In genomic region chr7:45705873-45706281, GRCm38 (mm10) we compare ENCODE assay signal across 8 mouse cellular contexts. TPM values are rescaled to one million over a fixed set of nuclear protein-coding genes. Genes with fewer than 3 reads are reported as not detected.
DNase-seq lines count a peak whose midpoint lies in the region; ATAC-seq lines count a peak whose summit lies in the region.

No protein-coding gene starts in this region.

- no peaks in the 10 kb centered on the region for H3K9me3 ChIP-seq in stomach, embryonic 14.5 days (ENCODE audit: control insufficient read depth, low read depth, low read length)

- H3K27me3 ChIP-seq in stomach, embryonic 14.5 days (ENCODE audit: control insufficient read depth, insufficient read depth, low read length): no peaks in the 10 kb centered on the region

- peak overlapping the region; percentile 73 for H3K9ac ChIP-seq in stomach, embryonic 14.5 days (replicated peaks; ENCODE audit: low read depth, low read length)

- H3K4me3 ChIP-seq in stomach, embryonic 14.5 days (ENCODE audit: low read depth, low read length): peak overlapping the region; percentile 74

- WGBS in stomach, embryonic 14.5 days: 1% methylated on average over 7 of the region's 7 CpGs

- peak; percentile 76 to 85 for DNase-seq in frontal cortex, adult 2 months (ENCODE audit: extremely low spot score in 1 of 2, low spot score in 1 of 2)
- DNase-seq in cerebellum, adult 9-10 months: peak; percentile 92
- DNase-seq in gastrocnemius, adult 8-10 months (ENCODE audit: low spot score in 2 of 2): peak; percentile 95
- peak; percentile 59 for DNase-seq in induced T-regulatory cell, adult 2 months (ENCODE audit: low read depth)
- DNase-seq in left cerebral cortex, postnatal 14 days (ENCODE audit: low spot score in 2 of 2): peak; percentile 84 to 95
- peak; percentile 63 for DNase-seq in mesoderm, embryonic 11.5 days (ENCODE audit: low read depth, low spot score)

- peak overlapping the region; percentile 96 for H3K4me2 ChIP-seq in stomach, embryonic 14.5 days (replicated peaks; ENCODE audit: low read depth, low read length)

- ATAC-seq in frontal cortex, adult (ENCODE audit: low TSS enrichment): no peak
- 0 out of 2 replicates have a peak, but pooled peaks have one; percentile 17 for ATAC-seq in stomach, embryonic 14.5 days (ENCODE audit: insufficient number of reproducible peaks, insufficient read depth, low FRiP score, low read depth)

- peaks cover 13% of the 10 kb centered on the region; the same call in 1 of the 2 replicates for H3K36me3 ChIP-seq in stomach, embryonic 14.5 days (ENCODE audit: control insufficient read depth, insufficient read depth, low read length)

- H3K27ac ChIP-seq in stomach, embryonic 14.5 days (ENCODE audit: low read length): peak overlapping the region; percentile 91; the same call in 1 of the 2 replicates

- peaks cover 28% of the 10 kb centered on the region for H3K4me1 ChIP-seq in stomach, embryonic 14.5 days (ENCODE audit: control insufficient read depth, insufficient read depth, low read length)

- intact Hi-C loops in left cerebral cortex, postnatal 14 days (cut with DNase I): loop anchor here (10.0 kb wide), 1 partner anchor 241 kb away; the partner anchor contains the start of gene Bax

RNA-seq across cellular contexts. Expression of gene Dbp, which starts 1.0 kb away (rescaled TPM):
- 208 and 221 TPM in 2 replicates for polyA plus RNA-seq in frontal cortex, adult 2 months (2012; rRNA removed)
- total RNA-seq in gastrocnemius, adult 8-10 months (2022): 100 to 1,000 TPM in 3 of 4 experiments, 10 to 100 TPM in 1; 69.5 to 173 (median 143) TPM
- 10 to 100 TPM; 68.7 to 83.5 TPM for total RNA-seq in left cerebral cortex, postnatal 14 days (2021)
- 6.4 and 6.7 TPM in 2 replicates for polyA plus RNA-seq in stomach, embryonic 14.5 days (2014; fragmentation: Nextera tagmentation; extraction: Ambion mirVana)

RNA-seq across cellular contexts. Expression of gene Car11, which starts 6.2 kb away (rescaled TPM):
- 283 and 318 TPM in 2 replicates for polyA plus RNA-seq in frontal cortex, adult 2 months (2012; rRNA removed)
- total RNA-seq in gastrocnemius, adult 8-10 months (2022): 10 to 100 TPM; 14.3 to 18.2 (median 16.1) TPM
- total RNA-seq in left cerebral cortex, postnatal 14 days (2021): 100 to 1,000 TPM; 168 to 172 TPM
- polyA plus RNA-seq in stomach, embryonic 14.5 days (2014; fragmentation: Nextera tagmentation; extraction: Ambion mirVana): 10.4 and 11.4 TPM in 2 replicates

RNA-seq across cellular contexts. Expression of gene Rpl18, which starts 9.4 kb away (rescaled TPM):
- polyA plus RNA-seq in frontal cortex, adult 2 months (2012; rRNA removed): 280 and 304 TPM in 2 replicates
- total RNA-seq in gastrocnemius, adult 8-10 months (2022): 100 to 1,000 TPM; 479 to 609 (median 594) TPM
- total RNA-seq in left cerebral cortex, postnatal 14 days (2021): 100 to 1,000 TPM; 369 to 389 TPM
- polyA plus RNA-seq in stomach, embryonic 14.5 days (2014; fragmentation: Nextera tagmentation; extraction: Ambion mirVana): 1,227 and 1,272 TPM in 2 replicates

RNA-seq across cellular contexts. Expression of gene Sec1, which starts 11.7 kb away (rescaled TPM):
- polyA plus RNA-seq in frontal cortex, adult 2 months (2012; rRNA removed): 1.4 TPM in 2 replicates
- total RNA-seq in gastrocnemius, adult 8-10 months (2022): under 1 TPM in 3 of 4 experiments, not detected in 1; 0.12 to 0.18 (median 0.16) TPM
- total RNA-seq in left cerebral cortex, postnatal 14 days (2021): under 1 TPM; 0.20 to 0.30 TPM
- 4.8 and 5.7 TPM in 2 replicates for polyA plus RNA-seq in stomach, embryonic 14.5 days (2014; fragmentation: Nextera tagmentation; extraction: Ambion mirVana)

RNA-seq across cellular contexts. Expression of gene Sphk2, which starts 11.9 kb away (rescaled TPM):
- 22.4 and 23.3 TPM in 2 replicates for polyA plus RNA-seq in frontal cortex, adult 2 months (2012; rRNA removed)
- 10 to 100 TPM; 10.6 to 15.0 (median 13.0) TPM for total RNA-seq in gastrocnemius, adult 8-10 months (2022)
- total RNA-seq in left cerebral cortex, postnatal 14 days (2021): 10 to 100 TPM; 28.8 to 32.7 TPM
- polyA plus RNA-seq in stomach, embryonic 14.5 days (2014; fragmentation: Nextera tagmentation; extraction: Ambion mirVana): 24.4 TPM in 2 replicates

Comparison
In these comparisons a context has a peak if more than half of its experiments do, and no peak if none do; other contexts are left out.
1. RNA of gene Car11, which starts 6.2 kb away (total RNA-seq): 168 to 172 TPM in left cerebral cortex, postnatal 14 days; 14.3 to 18.2 TPM in gastrocnemius, adult 8-10 months; every median in the first group is over 4 times any median in the second.
2. Peak in every context shown above with its lines, with median percentiles within 50 percentile points of each other: DNase-seq.